16 mouse cellular contexts compared by ENCODE assay signal in genomic region chr6:103272216-103272615, GRCm38 (mm10).
"Had no signal": no experiment of that assay in that cellular context is flagged by ENCODE, and none has a peak within 500 bp of the region (broad histone marks: within the 10 kb centered on the region; RNA-seq: fewer than 3 reads in every experiment).

No protein-coding gene starts in this region.

- H3K4me3 ChIP-seq: megakaryocyte, embryonic 14.5 days; midbrain, embryonic 13.5 days; midbrain, embryonic 15.5 days; neural tube, embryonic 12.5 days; stomach, embryonic 15.5 days had no signal

- DNase-seq: liver, postnatal 0 days; lung, adult 2 months; lung, postnatal 14 days; lung, postnatal 36 days; right cerebral cortex, postnatal 14 days; thymus, adult 18-20 months; thymus, postnatal 14 days; thymus, postnatal 36 days had no signal

- H3K36me3 ChIP-seq: midbrain, embryonic 13.5 days; midbrain, embryonic 15.5 days; neural tube, embryonic 12.5 days; stomach, embryonic 15.5 days had no signal

- H3K27ac ChIP-seq: macrophage; midbrain, embryonic 13.5 days; midbrain, embryonic 15.5 days; neural tube, embryonic 12.5 days; stomach, embryonic 15.5 days; stomach, postnatal 0 days had no signal

- H3K27me3 ChIP-seq: midbrain, embryonic 13.5 days; midbrain, embryonic 15.5 days; neural tube, embryonic 12.5 days; stomach, embryonic 15.5 days had no signal

- ATAC-seq: liver, postnatal 0 days; midbrain, embryonic 13.5 days; midbrain, embryonic 15.5 days had no signal

- H3K4me1 ChIP-seq: megakaryocyte, embryonic 14.5 days; midbrain, embryonic 13.5 days; midbrain, embryonic 15.5 days; neural tube, embryonic 12.5 days; stomach, embryonic 15.5 days had no signal

- H3K9me3 ChIP-seq: megakaryocyte, embryonic 14.5 days; midbrain, embryonic 13.5 days; midbrain, embryonic 15.5 days; neural tube, embryonic 12.5 days; stomach, embryonic 15.5 days had no signal

- H3K4me2 ChIP-seq: midbrain, embryonic 11.5 days; midbrain, embryonic 13.5 days; midbrain, embryonic 15.5 days; neural tube, embryonic 12.5 days; stomach, embryonic 15.5 days had no signal

- H3K9ac ChIP-seq: liver, postnatal 0 days; midbrain, embryonic 13.5 days; midbrain, embryonic 15.5 days; neural tube, embryonic 12.5 days; stomach, embryonic 15.5 days had no signal
